Mouse (Mus musculus): Measurements from ENCODE around the gene Serinc5.
A peak's percentile ranks its signal among the peaks of the same experiment; 100 is the strongest.

Gene Serinc5

GRCm38 (mm10) chr13:92613094-92613493 lies 2.2 kb downstream of the Serinc5 start:
- DNase-seq (ENCODE audit: low read depth), result no peak

- DNase-seq (ENCODE audit: low read depth), result no peak
Observed at GRCm38 (mm10) chr13:92615201-92615600, 4.3 kb downstream of the Serinc5 start.

GRCm38 (mm10) chr13:92616459-92616858 lies 5.6 kb downstream of the Serinc5 start:
- DNase-seq (ENCODE audit: low read depth), result no peak

- DNase-seq (ENCODE audit: low read depth), result no peak
Observed at GRCm38 (mm10) chr13:92626196-92626595, 15.3 kb downstream of the Serinc5 start.

GRCm38 (mm10) chr13:92626725-92627124 lies 15.8 kb downstream of the Serinc5 start:
- no peak for DNase-seq (ENCODE audit: low read depth)

- peak; percentile 66 for DNase-seq (ENCODE audit: low read depth)
Observed at GRCm38 (mm10) chr13:92629509-92629908, 18.6 kb downstream of the Serinc5 start.

- DNase-seq (ENCODE audit: low read depth), result no peak
Observed at GRCm38 (mm10) chr13:92631450-92631849, 20.6 kb downstream of the Serinc5 start.

- no peak for DNase-seq (ENCODE audit: low read depth)
Observed at GRCm38 (mm10) chr13:92632550-92632949, 21.7 kb downstream of the Serinc5 start.

GRCm38 (mm10) chr13:92635040-92635439 lies 24.1 kb downstream of the Serinc5 start:
- no peak for DNase-seq (ENCODE audit: low read depth)

GRCm38 (mm10) chr13:92636226-92636909 lies 25.5 kb downstream of the Serinc5 start:
- no peak for DNase-seq (ENCODE audit: low read depth)

- DNase-seq (ENCODE audit: low read depth), result peak; percentile 83
Observed at GRCm38 (mm10) chr13:92636910-92637275, 26.0 kb downstream of the Serinc5 start.

- peak; percentile 40 for DNase-seq (ENCODE audit: low read depth)
Observed at GRCm38 (mm10) chr13:92639093-92640014, 28.5 kb downstream of the Serinc5 start.

GRCm38 (mm10) chr13:92644199-92644598 lies 33.3 kb downstream of the Serinc5 start:
- DNase-seq (ENCODE audit: low read depth), result no peak

- no peak for DNase-seq (ENCODE audit: low read depth)
Observed at GRCm38 (mm10) chr13:92644753-92645152, 33.9 kb downstream of the Serinc5 start.

- DNase-seq (ENCODE audit: low read depth), result no peak
Observed at GRCm38 (mm10) chr13:92647695-92648094, 36.8 kb downstream of the Serinc5 start.

- DNase-seq (ENCODE audit: low read depth), result no peak
Observed at GRCm38 (mm10) chr13:92649111-92649510, 38.2 kb downstream of the Serinc5 start.

GRCm38 (mm10) chr13:92650956-92651355 lies 40.1 kb downstream of the Serinc5 start:
- DNase-seq (ENCODE audit: low read depth), result no peak

- no peak for DNase-seq (ENCODE audit: low read depth)
Observed at GRCm38 (mm10) chr13:92652498-92652897, 41.6 kb downstream of the Serinc5 start.

- no peak for DNase-seq (ENCODE audit: low read depth)
Observed at GRCm38 (mm10) chr13:92653283-92653682, 42.4 kb downstream of the Serinc5 start.

GRCm38 (mm10) chr13:92656815-92657513 lies 46.1 kb downstream of the Serinc5 start:
- DNase-seq (ENCODE audit: low read depth), result no peak

- no peak for DNase-seq (ENCODE audit: low read depth)
Observed at GRCm38 (mm10) chr13:92659611-92660010, 48.7 kb downstream of the Serinc5 start.

GRCm38 (mm10) chr13:92662555-92663286 lies 51.8 kb downstream of the Serinc5 start:
- no peak for DNase-seq (ENCODE audit: low read depth)
